Mouse (Mus musculus) midbrain, embryonic 13.5 days (tissue): ENCODE measurements around the gene Ccdc171. TPM values are rescaled to one million over a fixed set of nuclear protein-coding genes. Genes with fewer than 3 reads are reported as not detected.
"Not testable (repeated sequence)": the region's sequence is repeated elsewhere in the genome, so short reads cannot be mapped to it uniquely, and the experiment has no call there.

Experiments
- ATAC-seq: fragments of 200-750 bp; cut with Nextera tagmentation; 2 replicates; pipeline ENCODE4 v1.8.0; 2017; ENCODE audit warnings: mild to moderate bottlenecking, moderate TSS enrichment, moderate library complexity
- H3K27ac ChIP-seq: fragments of 300-500 bp; sonication (generic); 2 replicates; pipeline ENCODE4 v1.5.1; 2015; ENCODE audit warnings: inconsistent platforms, mild to moderate bottlenecking, moderate library complexity
- H3K27me3 ChIP-seq: fragments of 300-500 bp; sonication (generic); 2 replicates; pipeline ENCODE4 v1.6.1; 2015; ENCODE audit warnings: mild to moderate bottlenecking, inconsistent platforms
- H3K36me3 ChIP-seq: fragments of 300-500 bp; sonication (generic); 2 replicates; pipeline ENCODE4 v1.6.1; 2015; ENCODE audit warnings: mild to moderate bottlenecking, inconsistent platforms
- H3K4me1 ChIP-seq: fragments of 300-500 bp; sonication (generic); replicated peaks from 2 replicates; pipeline ENCODE4 v1.6.1; 2015; ENCODE audit warnings: inconsistent platforms
- H3K4me2 ChIP-seq: fragments of 300-500 bp; sonication (generic); replicated peaks from 2 replicates; pipeline ENCODE4 v1.6.1; 2015; ENCODE audit warnings: moderate library complexity, mild to moderate bottlenecking, inconsistent platforms
- H3K4me3 ChIP-seq: fragments of 300-500 bp; sonication (generic); replicated peaks from 2 replicates; pipeline ENCODE4 v1.5.1; 2015; ENCODE audit warnings: mild to moderate bottlenecking, inconsistent platforms
- H3K9ac ChIP-seq: fragments of 300-500 bp; sonication (generic); replicated peaks from 2 replicates; pipeline ENCODE4 v1.6.1; 2015; ENCODE audit warnings: mild to moderate bottlenecking, inconsistent platforms
- H3K9me3 ChIP-seq: fragments of 300-500 bp; sonication (generic); 2 replicates; pipeline ENCODE4 v1.6.1; 2016; ENCODE audit warnings: mild to moderate bottlenecking, inconsistent platforms
- WGBS: fragments of 180-500 bp; shearing (Covaris S2); methylation state at CpG from one replicate; pipeline ENCODE4 v1.1.7; 2015; 5-methylcytosine and 5-hydroxymethylcytosine counted together
- polyA plus RNA-seq: library from polyadenylated mRNA; unstranded; fragments of >200 nt; fragmentation: Nextera tagmentation; extraction: Ambion mirVana; gene quantifications from 2 replicates; pipeline ENCODE4 v1.2.1, GENCODE M21; 2015

The Ccdc171 gene
- polyA plus RNA-seq, 1 experiment from 2014 or later: 5.6 TPM

DNA sequence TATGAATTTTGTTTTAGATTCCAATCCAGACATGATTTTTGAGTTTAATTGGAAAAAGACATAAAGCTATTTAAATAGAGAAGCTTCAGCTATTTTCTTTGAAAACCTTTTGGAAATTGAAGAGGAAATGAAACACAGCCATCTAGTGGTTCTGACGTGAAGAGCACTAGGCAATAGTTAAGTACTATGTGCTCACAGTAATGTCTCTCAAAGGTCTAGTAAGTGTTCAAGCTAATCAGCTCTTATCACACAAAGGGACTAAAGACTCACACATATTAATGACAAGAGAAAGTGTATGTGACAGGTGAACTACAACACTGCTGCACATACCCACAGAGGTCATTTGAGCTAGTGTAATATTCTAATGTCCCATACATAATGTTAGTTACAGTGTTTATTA lies 54.8 kb downstream of the Ccdc171 start:
- Histone ChIP-seq H3K27ac (no peak overlapping the region), H3K4me1 (no peaks in the 10 kb centered on the region), H3K4me3 (no peak overlapping the region), H3K4me2 (no peak overlapping the region), H3K9me3 (no peaks in the 10 kb centered on the region), H3K27me3 (no peaks in the 10 kb centered on the region), H3K36me3 (no peaks in the 10 kb centered on the region), H3K9ac (no peak overlapping the region)
- ATAC-seq: 0 out of 2 replicates have a peak, but pooled peaks have one; percentile 50
- 19% methylated on average over 1 of the region's 1 CpGs for WGBS

DNA sequence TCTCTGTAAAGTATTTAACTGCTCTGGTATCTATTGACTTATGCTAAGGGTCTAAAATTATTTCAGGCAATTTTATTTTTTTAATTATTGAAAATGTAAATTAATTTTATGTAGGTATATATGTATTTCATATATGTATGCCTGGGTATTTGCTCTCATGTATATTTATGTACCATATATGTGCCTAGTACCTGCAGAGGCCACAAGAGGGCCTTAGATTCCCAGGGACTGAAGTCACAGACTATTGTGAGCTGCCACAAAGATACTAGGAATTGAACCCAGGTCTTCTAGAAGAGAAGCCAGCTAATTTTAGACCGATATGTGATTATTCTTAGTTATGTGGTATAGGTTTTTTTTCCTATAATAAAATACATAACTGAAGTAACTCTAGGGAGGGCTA lies 62.2 kb downstream of the Ccdc171 start:
- no peak overlapping the region for H3K27ac ChIP-seq
- H3K36me3 ChIP-seq: no peaks in the 10 kb centered on the region
- no peak overlapping the region for H3K9ac ChIP-seq
- H3K4me2 ChIP-seq: no peak overlapping the region
- ATAC-seq: no peak
- WGBS: 100% methylated on average over 1 of the region's 1 CpGs
- H3K27me3 ChIP-seq: no peaks in the 10 kb centered on the region
- no peaks in the 10 kb centered on the region for H3K4me1 ChIP-seq
- no peak overlapping the region for H3K4me3 ChIP-seq
- H3K9me3 ChIP-seq: no peaks in the 10 kb centered on the region

DNA sequence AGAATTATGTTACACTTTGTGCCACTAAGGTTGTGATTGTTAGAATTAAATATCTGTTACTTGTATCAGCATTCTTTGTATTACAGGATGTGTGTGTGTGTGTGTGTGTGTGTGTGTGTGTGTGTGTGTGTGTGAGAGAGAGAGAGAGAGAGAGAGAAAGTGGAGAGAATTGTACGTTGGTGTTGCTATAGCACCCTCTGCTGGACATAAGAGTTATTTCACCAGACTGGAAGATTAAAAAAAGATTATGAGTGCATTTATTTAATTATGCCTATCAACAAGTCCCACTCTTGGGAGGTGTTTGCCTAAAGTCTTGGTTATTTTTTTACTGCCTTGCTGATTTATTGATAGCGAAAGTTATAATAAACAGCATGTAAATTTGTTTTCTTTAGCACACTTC lies 71.1 kb downstream of the Ccdc171 start:
- no peak for ATAC-seq
- no peaks in the 10 kb centered on the region for H3K27me3 ChIP-seq
- H3K27ac ChIP-seq: no peak overlapping the region
- H3K4me1 ChIP-seq: no peaks in the 10 kb centered on the region
- no peak overlapping the region for H3K4me3 ChIP-seq
- H3K9ac ChIP-seq: no peak overlapping the region
- 21% methylated on average over 2 of the region's 2 CpGs for WGBS
- no peak overlapping the region for H3K4me2 ChIP-seq
- no peaks in the 10 kb centered on the region for H3K36me3 ChIP-seq
- no peaks in the 10 kb centered on the region for H3K9me3 ChIP-seq

DNA sequence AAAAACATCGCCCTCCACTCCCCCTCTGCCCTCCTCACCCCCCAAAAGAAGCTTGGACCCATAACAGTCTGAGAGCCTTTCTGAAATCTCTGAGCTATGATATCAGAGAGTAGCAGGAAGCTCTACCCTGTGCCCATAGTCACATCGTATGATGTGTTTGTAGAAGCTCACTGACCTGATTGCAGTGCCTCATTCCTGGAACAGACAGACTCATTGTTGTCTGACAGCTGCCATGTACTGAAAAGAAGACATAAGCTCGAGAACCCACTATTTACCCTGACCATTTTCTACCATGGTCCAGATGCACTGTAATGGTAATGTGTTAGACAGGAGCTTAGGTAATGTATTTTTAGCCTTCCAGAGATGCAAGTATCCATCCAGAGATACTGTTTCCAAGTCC lies 85.8 kb downstream of the Ccdc171 start:
- Histone ChIP-seq H3K4me1 (no peaks in the 10 kb centered on the region), H3K9ac (no peak overlapping the region), H3K27ac (no peak overlapping the region), H3K4me2 (no peak overlapping the region), H3K4me3 (no peak overlapping the region), H3K27me3 (no peaks in the 10 kb centered on the region), H3K36me3 (no peaks in the 10 kb centered on the region), H3K9me3 (no peaks in the 10 kb centered on the region)
- WGBS: 77% methylated on average over 3 of the region's 3 CpGs
- no peak for ATAC-seq

DNA sequence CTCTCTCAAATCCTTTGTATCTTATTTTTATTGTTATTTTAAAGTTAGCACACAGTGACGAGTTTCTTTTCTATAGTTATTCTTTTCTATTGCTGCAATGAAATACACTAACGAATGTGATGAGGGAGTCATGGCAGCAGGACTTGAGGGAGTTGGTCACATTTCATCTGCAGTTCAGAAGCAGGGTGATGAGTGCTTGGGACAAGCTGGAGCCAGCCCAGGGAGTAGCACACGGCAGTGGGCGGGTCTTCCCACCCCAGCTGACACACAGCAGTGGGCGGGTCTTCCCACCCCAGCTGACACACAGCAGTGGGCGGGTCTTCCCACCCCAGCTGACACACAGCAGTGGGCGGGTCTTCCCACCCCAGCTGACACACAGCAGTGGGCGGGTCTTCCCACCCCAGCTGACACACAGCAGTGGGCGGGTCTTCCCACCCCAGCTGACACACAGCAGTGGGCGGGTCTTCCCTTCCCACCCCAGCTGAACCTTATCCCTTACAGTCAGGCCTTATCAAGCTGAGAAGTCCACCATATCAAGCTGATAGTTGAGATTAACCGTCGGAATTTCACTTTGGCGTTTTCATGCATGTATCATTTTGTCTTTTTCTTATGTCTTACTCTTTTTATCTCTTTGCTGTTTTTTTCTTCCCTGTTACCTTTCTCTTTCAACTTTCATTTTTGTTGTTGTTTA lies 97.8 kb downstream of the Ccdc171 start:
- not testable (repeated sequence) for H3K4me1 ChIP-seq, H3K9ac ChIP-seq, H3K27me3 ChIP-seq, ATAC-seq, H3K9me3 ChIP-seq, H3K4me3 ChIP-seq, H3K4me2 ChIP-seq, H3K36me3 ChIP-seq, H3K27ac ChIP-seq
- 32% methylated on average over 10 of the region's 13 CpGs for WGBS

DNA sequence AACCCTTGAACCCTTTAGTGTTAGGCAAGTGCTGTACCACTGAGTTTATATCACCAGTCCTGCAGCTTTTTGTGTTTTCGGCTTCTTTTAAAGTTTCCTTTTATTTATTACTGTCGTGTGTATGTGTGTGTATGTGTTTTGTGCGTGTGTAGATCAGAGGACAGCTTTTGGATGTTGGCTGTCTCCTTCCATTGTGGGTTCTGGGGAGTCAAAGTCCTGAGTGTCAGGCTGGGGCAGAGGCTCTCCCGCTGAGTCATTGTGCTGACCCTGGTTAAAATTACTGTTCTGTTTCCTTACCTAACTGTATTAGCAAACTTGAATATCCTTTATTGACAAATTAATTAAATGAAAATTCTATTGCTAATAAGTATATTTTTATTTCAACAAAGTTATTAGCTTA lies 98.4 kb downstream of the Ccdc171 start:
- Histone ChIP-seq H3K27me3 (no peaks in the 10 kb centered on the region), H3K4me1 (no peaks in the 10 kb centered on the region), H3K36me3 (no peaks in the 10 kb centered on the region), H3K9ac (no peak overlapping the region), H3K9me3 (no peaks in the 10 kb centered on the region), H3K4me3 (no peak overlapping the region), H3K27ac (no peak overlapping the region), H3K4me2 (no peak overlapping the region)
- ATAC-seq: no peak
- WGBS: 89% methylated on average over 4 of the region's 4 CpGs

DNA sequence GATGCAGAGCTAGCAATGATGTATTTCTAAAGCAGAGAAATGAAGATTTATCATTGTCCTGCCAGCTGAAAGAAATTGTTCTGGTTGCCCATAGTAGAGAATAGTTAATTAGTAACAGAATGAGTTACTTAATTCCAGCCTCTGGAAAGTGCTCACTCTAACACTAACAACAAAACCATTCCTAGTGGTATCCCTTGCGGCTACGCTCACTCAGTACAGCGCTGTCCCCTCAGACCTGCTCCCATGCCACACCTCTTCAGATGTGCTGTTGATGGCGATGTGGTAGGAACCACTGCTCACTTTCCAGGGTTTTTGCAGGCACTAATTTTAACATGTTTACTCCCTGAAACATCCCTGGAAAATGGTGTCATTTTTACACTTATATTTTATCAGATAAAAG lies 126.1 kb downstream of the Ccdc171 start:
- WGBS: 97% methylated on average over 4 of the region's 4 CpGs
- no peak overlapping the region for H3K4me2 ChIP-seq
- no peaks in the 10 kb centered on the region for H3K9me3 ChIP-seq

DNA sequence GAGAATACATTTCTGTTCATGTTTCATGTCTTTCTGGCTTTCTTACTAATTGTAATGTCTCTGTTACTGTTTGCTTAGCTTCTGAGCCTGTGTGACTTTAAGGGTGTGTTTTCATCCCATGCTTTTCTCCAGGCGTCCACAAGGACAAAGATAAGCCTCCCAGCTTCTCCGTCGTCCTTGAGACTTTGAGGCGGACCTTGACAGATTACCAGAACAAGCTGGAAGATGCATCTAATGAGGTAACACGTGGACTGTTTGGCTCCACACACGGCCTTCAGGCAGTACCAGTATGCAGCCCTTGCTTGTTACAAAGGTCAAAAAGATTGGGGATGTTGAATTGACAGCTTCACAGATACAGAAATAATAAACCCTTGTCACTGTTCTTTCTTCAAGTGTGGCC lies 130.1 kb downstream of the Ccdc171 start:
- H3K4me3 ChIP-seq: no peak overlapping the region
- peaks cover 16% of the 10 kb centered on the region for H3K4me1 ChIP-seq
- 18% methylated on average over 6 of the region's 6 CpGs for WGBS
- H3K27ac ChIP-seq: 0 out of 2 replicates have a peak overlapping the region, but pooled peaks have one; percentile 26
- 0 out of 2 replicates have a peak, but pooled peaks cover 3% of the 10 kb centered on the region for H3K27me3 ChIP-seq
- H3K9ac ChIP-seq: no peak overlapping the region
- H3K9me3 ChIP-seq: no peaks in the 10 kb centered on the region
- H3K4me2 ChIP-seq: no peak overlapping the region
- no peaks in the 10 kb centered on the region for H3K36me3 ChIP-seq
- no peak for ATAC-seq

More for the DNA sequence above, 126.1 kb downstream of the Ccdc171 start:
- no peak overlapping the region for H3K9ac ChIP-seq
- H3K4me3 ChIP-seq: no peak overlapping the region
- H3K27me3 ChIP-seq: no peaks in the 10 kb centered on the region
- no peak overlapping the region for H3K27ac ChIP-seq
- H3K36me3 ChIP-seq: no peaks in the 10 kb centered on the region
- no peak for ATAC-seq
- peaks cover 9% of the 10 kb centered on the region for H3K4me1 ChIP-seq

DNA sequence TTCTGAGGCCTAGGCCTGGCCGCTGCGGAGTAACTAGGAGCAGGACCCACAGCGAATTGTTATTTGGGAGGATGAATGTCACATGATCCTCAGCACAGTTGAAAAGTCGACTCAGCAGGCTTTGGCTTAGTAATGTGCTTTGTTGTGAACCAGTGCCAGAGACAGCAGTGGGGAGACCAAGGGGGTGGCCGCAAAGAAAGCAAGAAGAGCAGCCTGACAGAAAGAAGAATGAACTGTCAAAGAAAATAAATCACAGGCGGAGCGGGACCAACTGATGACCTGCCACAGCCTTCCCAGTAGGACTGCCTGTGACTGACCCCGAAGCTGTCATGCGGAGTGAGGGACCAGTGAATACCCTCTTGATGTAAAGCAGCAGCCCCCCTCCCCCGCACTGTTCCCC lies 131.2 kb downstream of the Ccdc171 start:
- Histone ChIP-seq H3K27ac (0 out of 2 replicates have a peak overlapping the region, but pooled peaks have one; percentile 36), H3K27me3 (0 out of 2 replicates have a peak, but pooled peaks cover 3% of the 10 kb centered on the region), H3K4me2 (peak overlapping the region; percentile 47), H3K4me1 (peaks cover 16% of the 10 kb centered on the region), H3K4me3 (peak overlapping the region; percentile 11; the same call in 1 of the 2 replicates), H3K9ac (peak overlapping the region; percentile 10; the same call in 1 of the 2 replicates), H3K9me3 (no peaks in the 10 kb centered on the region), H3K36me3 (no peaks in the 10 kb centered on the region)
- peak; percentile 91 for ATAC-seq
- 3% methylated on average over 10 of the region's 10 CpGs for WGBS

DNA sequence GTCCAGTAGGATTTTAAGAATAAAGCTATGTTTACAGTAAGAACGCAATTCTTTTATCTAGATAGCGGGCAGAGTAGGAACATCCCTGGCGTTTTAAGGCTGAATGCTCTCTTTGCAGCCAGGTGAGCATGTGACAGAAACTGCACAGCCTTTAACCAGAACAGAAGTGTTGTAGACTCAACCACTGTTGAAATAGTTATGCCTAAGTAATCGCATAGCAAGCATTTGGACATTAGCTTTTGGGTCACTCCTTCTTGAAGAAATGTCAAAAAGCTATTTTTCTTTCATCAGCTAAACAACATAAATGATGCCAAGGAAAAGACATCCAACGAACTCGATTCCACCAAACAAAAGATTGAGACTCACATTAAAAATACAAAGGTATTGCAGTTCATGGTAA lies 131.7 kb downstream of the Ccdc171 start:
- Histone ChIP-seq H3K4me2 (peak overlapping the region; percentile 47), H3K4me1 (peaks cover 16% of the 10 kb centered on the region), H3K27ac (0 out of 2 replicates have a peak overlapping the region, but pooled peaks have one; percentile 36), H3K27me3 (0 out of 2 replicates have a peak, but pooled peaks cover 3% of the 10 kb centered on the region), H3K9me3 (no peaks in the 10 kb centered on the region), H3K36me3 (no peaks in the 10 kb centered on the region), H3K9ac (0 out of 2 replicates have a peak overlapping the region, but pooled peaks have one; percentile 10), H3K4me3 (peak overlapping the region; percentile 11; the same call in 1 of the 2 replicates)
- WGBS: 36% methylated on average over 6 of the region's 6 CpGs
- ATAC-seq: no peak

DNA sequence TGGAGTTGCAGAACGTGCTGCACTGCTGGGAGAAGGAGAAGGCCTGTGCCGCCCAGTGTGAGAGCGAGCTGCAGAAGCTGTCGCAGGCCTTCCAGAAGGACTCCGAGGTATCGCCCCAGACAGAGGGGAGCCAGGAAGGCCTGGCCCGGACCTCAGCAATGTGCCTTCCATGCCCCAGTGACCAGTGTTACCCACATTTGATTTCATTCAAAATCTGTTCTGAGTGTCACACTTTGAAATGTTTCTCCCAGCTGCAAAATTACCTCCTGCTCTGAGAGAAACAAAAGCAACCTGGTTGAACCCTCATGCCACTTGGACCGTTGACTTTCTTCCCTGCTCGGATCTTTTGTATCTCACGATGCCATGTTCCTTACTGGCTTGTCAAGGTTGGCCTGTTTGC lies 133.1 kb downstream of the Ccdc171 start:
- no peaks in the 10 kb centered on the region for H3K9me3 ChIP-seq
- H3K4me2 ChIP-seq: no peak overlapping the region
- H3K4me3 ChIP-seq: no peak overlapping the region
- no peak for ATAC-seq
- no peaks in the 10 kb centered on the region for H3K36me3 ChIP-seq
- no peak overlapping the region for H3K27ac ChIP-seq
- WGBS: 79% methylated on average over 10 of the region's 10 CpGs
- H3K9ac ChIP-seq: no peak overlapping the region
- peaks cover 16% of the 10 kb centered on the region for H3K4me1 ChIP-seq
- 0 out of 2 replicates have a peak, but pooled peaks cover 3% of the 10 kb centered on the region for H3K27me3 ChIP-seq

DNA sequence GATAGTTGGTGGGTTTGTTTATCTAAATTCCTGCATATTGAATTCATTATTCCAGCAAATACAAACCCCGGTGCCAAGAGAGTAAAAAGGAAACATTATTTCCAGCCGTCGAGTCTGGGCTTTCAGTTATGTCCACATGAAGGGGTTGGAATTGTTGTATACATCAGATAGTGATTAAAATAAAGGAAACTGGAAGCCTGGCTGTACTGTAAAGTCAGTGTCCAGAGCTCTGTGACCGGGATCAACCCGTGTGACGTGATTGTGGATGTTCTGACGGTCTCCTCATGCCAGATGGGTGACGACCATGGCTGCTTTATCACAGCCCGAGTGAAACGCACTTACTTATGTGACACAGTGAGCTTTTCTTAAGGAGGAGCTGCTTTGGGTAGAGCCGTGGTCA lies 134.1 kb downstream of the Ccdc171 start:
- Histone ChIP-seq H3K27me3 (0 out of 2 replicates have a peak, but pooled peaks cover 3% of the 10 kb centered on the region), H3K9ac (no peak overlapping the region), H3K27ac (no peak overlapping the region), H3K4me2 (no peak overlapping the region), H3K4me3 (no peak overlapping the region), H3K36me3 (no peaks in the 10 kb centered on the region), H3K9me3 (no peaks in the 10 kb centered on the region), H3K4me1 (peaks cover 16% of the 10 kb centered on the region)
- 80% methylated on average over 11 of the region's 11 CpGs for WGBS
- no peak for ATAC-seq
